Mouse (Mus musculus): ENCODE measurements around the gene Olfr1104. TPM values are rescaled to one million over a fixed set of nuclear protein-coding genes. Genes with fewer than 3 reads are reported as not detected.

The Olfr1104 gene
- total RNA-seq (2023): not detected

DNA sequence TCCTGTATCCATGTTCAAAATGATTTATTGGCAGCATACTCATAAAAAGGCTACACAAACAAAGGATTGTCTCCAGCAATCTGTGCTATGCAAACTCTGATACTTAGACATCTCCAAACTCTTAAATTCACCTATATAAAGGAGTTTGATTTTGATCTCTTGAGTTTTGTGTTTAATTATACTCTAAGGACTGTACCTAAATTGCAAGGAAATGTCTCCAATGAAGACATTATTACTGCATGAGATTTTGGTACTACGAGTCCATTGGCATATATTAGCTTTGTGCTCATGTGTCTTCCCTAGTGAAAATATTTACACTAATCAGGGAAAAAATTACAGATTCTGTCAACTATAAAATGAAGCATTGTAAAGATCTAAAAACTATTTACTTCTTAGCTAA is at the start of gene Olfr1104:
Olfr1104 (minus strand) TSS at position 101 of the 400 bp plus-strand sequence.

DNA sequence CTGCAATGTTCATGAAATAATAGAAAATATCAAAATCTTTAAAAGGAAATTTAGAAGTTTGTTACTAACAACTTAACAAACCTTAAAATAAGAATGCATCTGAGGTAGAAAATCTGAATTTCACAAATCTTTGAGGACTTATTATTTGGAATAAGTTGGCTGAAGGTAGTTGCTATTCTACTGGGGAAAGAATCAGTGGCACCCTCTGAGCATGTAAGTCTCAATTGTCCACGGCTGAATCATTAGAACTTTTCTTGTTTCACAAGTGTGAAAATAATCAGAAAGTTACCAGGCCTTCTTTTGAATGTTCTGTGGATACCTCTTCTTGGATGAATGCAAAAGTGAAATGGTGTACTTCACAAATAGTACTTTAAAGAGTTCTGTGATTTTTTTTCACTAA is 48.8 kb upstream of the Olfr1104 start, which contains the start of gene Olfr1107:
Olfr1107 (minus strand) TSS at position 101 of the 400 bp plus-strand sequence.

DNA sequence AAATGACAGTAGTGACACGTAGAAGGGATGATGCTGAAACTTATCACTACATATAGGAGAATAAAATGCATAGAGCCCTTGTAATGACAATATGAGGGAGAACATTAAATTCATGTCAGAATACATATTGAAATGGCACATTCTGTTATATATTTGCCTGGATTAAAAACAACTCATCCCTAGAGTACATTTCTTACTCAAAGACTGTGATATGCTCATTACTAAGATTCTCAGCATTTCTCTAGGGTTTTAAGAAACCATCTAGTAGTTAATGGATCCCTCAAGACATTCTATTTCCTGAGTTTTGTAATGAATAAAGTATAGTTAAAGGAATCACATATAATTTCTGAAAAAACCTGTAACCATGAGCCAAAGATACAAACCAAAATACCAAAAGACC is 25.3 kb upstream of the Olfr1104 start, which contains the start of gene Olfr1106:
Olfr1106 (minus strand) TSS at position 101 of the 400 bp plus-strand sequence.

DNA sequence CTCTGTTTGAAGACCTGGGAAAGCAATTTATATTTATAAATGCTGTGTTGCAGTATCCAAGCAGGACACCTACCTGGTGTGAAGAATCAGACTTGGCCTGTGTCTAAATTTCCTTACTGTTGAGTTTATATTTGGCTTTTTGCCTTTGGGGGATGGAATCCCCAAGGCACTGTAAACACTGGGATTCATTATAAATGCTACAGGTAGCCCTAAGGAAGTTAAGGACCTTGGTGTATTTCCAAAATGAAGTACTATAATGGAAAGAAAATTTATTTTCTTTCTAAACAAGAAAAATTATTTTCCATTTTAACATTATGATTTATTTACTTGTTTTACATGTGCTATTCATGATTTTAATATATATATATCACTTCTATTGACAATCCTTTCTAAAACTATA is 9.6 kb upstream of the Olfr1104 start, which contains the start of gene Olfr1105:
Olfr1105 (minus strand) TSS at position 101 of the 400 bp plus-strand sequence.

DNA sequence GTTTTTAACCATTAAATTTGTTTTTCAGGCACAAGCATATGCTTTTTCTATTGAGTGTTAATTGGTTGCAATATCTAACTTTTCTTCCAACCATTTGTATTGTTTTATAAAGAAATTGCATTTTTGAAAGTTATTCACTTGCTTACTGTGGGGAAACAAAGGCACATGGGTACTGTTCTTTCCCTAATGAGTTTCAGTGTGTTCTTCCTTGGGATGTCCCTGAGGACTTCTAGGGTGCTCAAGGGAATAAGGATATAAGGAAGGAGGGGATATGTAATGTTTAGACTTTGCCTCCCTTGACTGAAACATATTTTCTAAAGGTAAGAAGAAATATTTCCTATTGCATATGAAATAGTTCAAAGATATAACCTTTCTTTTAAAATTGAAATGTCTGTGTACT is 28.8 kb downstream of the Olfr1104 start, which contains the start of gene Olfr1102:
Olfr1102 (plus strand) TSS at position 301 of the 400 bp plus-strand sequence.

DNA sequence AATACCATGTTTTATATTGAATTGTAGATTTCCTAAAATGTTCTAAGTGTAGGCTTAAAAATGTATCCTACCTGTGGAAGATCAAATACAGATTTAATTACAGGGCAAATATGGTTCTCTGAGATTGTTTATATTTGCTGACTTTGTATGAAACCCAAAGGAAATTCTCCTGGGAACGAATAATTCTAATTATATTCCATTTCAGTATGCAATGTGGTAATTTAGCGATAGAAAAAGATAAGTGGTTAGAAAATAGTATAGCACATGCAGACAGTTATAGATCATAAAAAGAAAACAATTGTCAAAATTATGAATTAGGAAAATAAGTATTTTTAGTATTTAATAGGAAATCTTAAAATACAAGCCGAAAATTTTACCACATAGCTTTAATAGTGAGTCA is 35.8 kb downstream of the Olfr1104 start, which contains the start of gene Olfr1101:
Olfr1101 (minus strand) TSS at position 101 of the 400 bp plus-strand sequence.

DNA sequence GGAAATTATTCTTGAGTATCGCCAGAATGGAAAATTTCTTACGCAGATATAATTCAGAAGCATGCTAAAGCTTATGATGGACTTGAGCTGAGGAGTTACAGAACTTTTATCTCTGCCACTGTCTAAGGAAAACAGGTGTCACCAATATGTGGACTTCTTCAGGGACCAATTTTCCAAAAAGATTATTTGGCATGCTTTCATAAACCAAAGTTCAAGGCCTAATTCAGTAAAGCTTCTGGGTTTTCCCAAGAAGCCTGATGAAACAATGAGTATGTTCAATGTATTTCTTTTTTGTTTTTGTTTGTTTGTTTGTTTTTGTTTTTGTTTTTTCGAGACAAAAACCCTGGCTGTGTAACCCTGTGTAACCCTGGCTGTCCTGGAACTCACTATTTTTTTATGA is 47.0 kb downstream of the Olfr1104 start, which contains the start of gene Olfr1100:
Olfr1100 (minus strand) TSS at position 101 of the 400 bp plus-strand sequence.

Other genes with a start within 250 kb of the Olfr1104 start
- gene Olfr1093, start 244.6 kb downstream of the Olfr1104 start, total RNA-seq (2023): not detected
- not detected for gene Olfr141, start 217.1 kb downstream of the Olfr1104 start, total RNA-seq (2023)
- not detected for gene Olfr1094, start 202.4 kb downstream of the Olfr1104 start, total RNA-seq (2023)
- gene Olfr1095, start 175.4 kb downstream of the Olfr1104 start, total RNA-seq (2023): not detected
- gene Gm13723, start 152.3 kb downstream of the Olfr1104 start, total RNA-seq (2023): not detected
- gene Olfr1097, start 134.9 kb downstream of the Olfr1104 start, total RNA-seq (2023): not detected
- not detected for gene Olfr1098, start 102.5 kb downstream of the Olfr1104 start, total RNA-seq (2023)
- not detected for gene Olfr1099, start 66.4 kb downstream of the Olfr1104 start, total RNA-seq (2023)
- gene Olfr1100, start 47.1 kb downstream of the Olfr1104 start, total RNA-seq (2023): not detected
- gene Olfr1101, start 35.9 kb downstream of the Olfr1104 start, total RNA-seq (2023): not detected
- not detected for gene Olfr1102, start 28.7 kb downstream of the Olfr1104 start, total RNA-seq (2023)
- gene Olfr1105, start 9.5 kb upstream of the Olfr1104 start, total RNA-seq (2023): not detected
- gene Olfr1106, start 25.2 kb upstream of the Olfr1104 start, total RNA-seq (2023): not detected
- gene Olfr1107, start 48.7 kb upstream of the Olfr1104 start, total RNA-seq (2023): not detected
- gene Olfr1109, start 68.9 kb upstream of the Olfr1104 start, total RNA-seq (2023): not detected
- not detected for gene Olfr259, start 87.5 kb upstream of the Olfr1104 start, total RNA-seq (2023)
- not detected for gene Olfr1110, start 113.2 kb upstream of the Olfr1104 start, total RNA-seq (2023)
- gene Olfr1111, start 125.5 kb upstream of the Olfr1104 start, total RNA-seq (2023): not detected
- gene Olfr1112, start 160.7 kb upstream of the Olfr1104 start, total RNA-seq (2023): not detected
- gene Olfr1113, start 181.9 kb upstream of the Olfr1104 start, total RNA-seq (2023): not detected
- not detected for gene Olfr1115, start 220.9 kb upstream of the Olfr1104 start, total RNA-seq (2023)
- not detected for gene Olfr1116, start 240.5 kb upstream of the Olfr1104 start, total RNA-seq (2023)